Mouse (Mus musculus) ES-E14 (cell line): Measurements from ENCODE around the gene Adamts17. TPM values are rescaled to one million over a fixed set of nuclear protein-coding genes. Genes with fewer than 3 reads are reported as not detected.

Source experiments
- DNase-seq: peaks from one replicate; pipeline ENCODE4 v3.0.0-alpha.2; 2013; ENCODE audit warnings: low read depth, low spot score
- H3K27ac ChIP-seq: 2 replicates; pipeline ENCODE4 v1.5.1; 2012; ENCODE audit warnings: low read depth, mild to moderate bottlenecking, low read length, moderate library complexity, mixed read lengths; ENCODE audit not compliant: poor library complexity, insufficient read depth, severe bottlenecking
- H3K36me3 ChIP-seq: 2 replicates; pipeline ENCODE4 v1.6.1; 2012; ENCODE audit warnings: mild to moderate bottlenecking, low read length, moderate library complexity, mixed read lengths; ENCODE audit not compliant: control insufficient read depth, poor library complexity, insufficient read depth, severe bottlenecking
- H3K4me1 ChIP-seq, 2 experiments: fragments of 150-350 bp in 1 of 2; sonication (generic) in 1 of 2; 2 replicates each; pipeline ENCODE4 v1.6.1; 2012; ENCODE audit warnings: low read length in 2 of 2, mild to moderate bottlenecking in 1 of 2, mixed read lengths in 1 of 2; ENCODE audit not compliant: control insufficient read depth in 2 of 2, insufficient read depth in 2 of 2, poor library complexity in 1 of 2
- H3K4me3 ChIP-seq, 2 experiments: fragments of 150-350 bp in 1 of 2; sonication (generic) in 1 of 2; 2 replicates each; pipeline ENCODE4 v1.5.1; 2012; ENCODE audit warnings: low read length in 2 of 2, low read depth in 1 of 2, mild to moderate bottlenecking in 1 of 2, mixed read lengths in 1 of 2; ENCODE audit not compliant: insufficient read depth in 1 of 2, poor library complexity in 1 of 2, severe bottlenecking in 1 of 2
- H3K9ac ChIP-seq: 2 replicates; pipeline ENCODE4 v1.6.1; 2012; ENCODE audit warnings: low read depth, mild to moderate bottlenecking, low read length, mixed read lengths; ENCODE audit not compliant: poor library complexity, insufficient read depth, severe bottlenecking
- H3K9me3 ChIP-seq: fragments of 150-350 bp; sonication (generic); 2 replicates; pipeline ENCODE4 v1.6.1; 2012; ENCODE audit warnings: low read depth, mild to moderate bottlenecking, low read length; ENCODE audit not compliant: control insufficient read depth, insufficient read depth
- CHD2 ChIP-seq: IDR thresholded peaks from 2 replicates; pipeline ENCODE4 v1.6.1; 2014; ENCODE audit warnings: mild to moderate bottlenecking, low read depth, low read length, inconsistent platforms
- HCFC1 ChIP-seq: IDR thresholded peaks from 2 replicates; pipeline ENCODE4 v1.6.1; 2012; ENCODE audit warnings: low read length, inconsistent platforms, borderline replicate concordance; ENCODE audit not compliant: insufficient read depth
- MAFK ChIP-seq: IDR thresholded peaks from 2 replicates; pipeline ENCODE4 v1.6.1; 2014; ENCODE audit warnings: mild to moderate bottlenecking, low read depth, low read length, inconsistent platforms; ENCODE audit not compliant: insufficient read depth
- ZC3H11A ChIP-seq: IDR thresholded peaks from 2 replicates; pipeline ENCODE4 v1.6.1; 2012; ENCODE audit warnings: low read depth, mild to moderate bottlenecking, inconsistent platforms, low read length, borderline replicate concordance
- ZNF384 ChIP-seq: IDR thresholded peaks from 2 replicates; pipeline ENCODE4 v1.6.1; 2012; ENCODE audit warnings: low read depth, low read length, inconsistent platforms
- in situ Hi-C, 2 experiments: fragments of 600-800 bp; cut with MboI; formaldehyde crosslinking; loops; one replicate each; pipeline ENCODE4 v1.15.1; 2025; ENCODE audit warnings: low sequenced_read_pairs in 2 of 2, inconsistent platforms in 1 of 2; ENCODE audit not compliant: unreplicated experiment in 2 of 2
- total RNA-seq: library from RNA; depleted of rRNA; stranded (reverse); fragments of 300-350 nt; gene quantifications from 2 replicates; pipeline ENCODE4 v1.2.3, GENCODE M21; 2012

The Adamts17 gene
- total RNA-seq, 1 experiment: 2.0 TPM

- H3K36me3 ChIP-seq: no peaks in the 10 kb centered on the region
- H3K27ac ChIP-seq: no peak overlapping the region
- TF ChIP-seq ZNF384 (no peak), MAFK (no peak), CHD2 (no peak), HCFC1 (no peak), ZC3H11A (no peak)
- no peaks in the 10 kb centered on the region for H3K9me3 ChIP-seq
- no peak overlapping the region for H3K9ac ChIP-seq
- no peak overlapping the region for H3K4me3 ChIP-seq
- no peak for DNase-seq
- H3K4me1 ChIP-seq: no peaks in the 10 kb centered on the region
- in situ Hi-C loops: no loop called here
These were observed 197.3 kb downstream of the Adamts17 start for GRCm38 (mm10) chr7:67036502-67037485.

GRCm38 (mm10) chr7:67037726-67038520 is 198.4 kb downstream of the Adamts17 start:
- Histone ChIP-seq H3K36me3 (no peaks in the 10 kb centered on the region), H3K27ac (no peak overlapping the region), H3K4me3 (no peak overlapping the region), H3K4me1 (no peaks in the 10 kb centered on the region), H3K9me3 (no peaks in the 10 kb centered on the region), H3K9ac (no peak overlapping the region)
- no peak for DNase-seq
- TF ChIP-seq HCFC1 (no peak), MAFK (no peak), ZC3H11A (no peak), ZNF384 (no peak), CHD2 (no peak)
- in situ Hi-C loops: no loop called here

GRCm38 (mm10) chr7:67039143-67039542 is 199.6 kb downstream of the Adamts17 start:
- DNase-seq: no peak
- no peaks in the 10 kb centered on the region for H3K9me3 ChIP-seq
- no peaks in the 10 kb centered on the region for H3K4me1 ChIP-seq
- H3K27ac ChIP-seq: no peak overlapping the region
- no peak overlapping the region for H3K4me3 ChIP-seq
- H3K36me3 ChIP-seq: no peaks in the 10 kb centered on the region
- in situ Hi-C loops: no loop called here
- no peak for TF ChIP-seq HCFC1
- TF ChIP-seq CHD2: no peak
- TF ChIP-seq MAFK: no peak
- no peak for TF ChIP-seq ZC3H11A
- no peak for TF ChIP-seq ZNF384
- H3K9ac ChIP-seq: no peak overlapping the region

- H3K9me3 ChIP-seq: no peaks in the 10 kb centered on the region
- no peak for DNase-seq
- no peak overlapping the region for H3K27ac ChIP-seq
- no peak overlapping the region for H3K4me3 ChIP-seq
- TF ChIP-seq ZNF384 (no peak), HCFC1 (no peak), ZC3H11A (no peak), MAFK (no peak), CHD2 (no peak)
- no peaks in the 10 kb centered on the region for H3K36me3 ChIP-seq
- in situ Hi-C loops: no loop called here
- no peaks in the 10 kb centered on the region for H3K4me1 ChIP-seq
- H3K9ac ChIP-seq: no peak overlapping the region
These were observed 200.3 kb downstream of the Adamts17 start for GRCm38 (mm10) chr7:67039861-67040260.
